Mouse (Mus musculus): ENCODE results near the gene Gm20388. TPM values are rescaled to one million over a fixed set of nuclear protein-coding genes. Genes with fewer than 3 reads are reported as not detected.

Gene Gm20388
- polyA plus RNA-seq, 1 experiment from 2014 or later: 3.6 TPM

DNA sequence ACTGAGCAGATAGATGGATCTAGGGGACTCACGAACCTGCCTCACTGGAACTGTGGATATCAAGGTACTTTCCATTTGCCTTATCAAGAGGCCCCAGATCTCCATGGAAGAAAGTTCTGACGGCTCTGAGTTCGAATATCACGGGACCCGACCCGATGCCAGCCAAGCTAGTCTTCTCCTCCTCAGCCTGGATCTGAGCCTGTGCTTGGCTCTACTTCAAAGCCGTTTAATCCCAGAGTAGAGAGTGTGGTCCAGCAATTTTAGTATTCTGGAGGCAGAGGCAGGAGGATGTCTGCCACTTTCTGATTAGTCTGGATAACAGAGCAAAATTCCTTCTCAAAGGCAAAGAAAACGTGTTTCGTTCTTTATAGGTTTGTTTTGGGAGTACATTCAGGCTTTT, 1024.0 kb downstream of the Gm20388 start:
- DNase-seq (ENCODE audit: low spot score): no peak
- no peaks in the 10 kb centered on the region for H3K36me3 ChIP-seq (replicated peaks)
- no peak overlapping the region for H3K27ac ChIP-seq (replicated peaks)
- H3K4me3 ChIP-seq: no peak overlapping the region
- no peaks in the 10 kb centered on the region for H3K9me3 ChIP-seq
- H3K27me3 ChIP-seq (replicated peaks; ENCODE audit: low read depth, poor library complexity, severe bottlenecking): peaks cover 90% of the 10 kb centered on the region
- WGBS: 90% methylated on average over 9 of the region's 9 CpGs
- peaks cover 67% of the 10 kb centered on the region for H3K4me1 ChIP-seq

DNA sequence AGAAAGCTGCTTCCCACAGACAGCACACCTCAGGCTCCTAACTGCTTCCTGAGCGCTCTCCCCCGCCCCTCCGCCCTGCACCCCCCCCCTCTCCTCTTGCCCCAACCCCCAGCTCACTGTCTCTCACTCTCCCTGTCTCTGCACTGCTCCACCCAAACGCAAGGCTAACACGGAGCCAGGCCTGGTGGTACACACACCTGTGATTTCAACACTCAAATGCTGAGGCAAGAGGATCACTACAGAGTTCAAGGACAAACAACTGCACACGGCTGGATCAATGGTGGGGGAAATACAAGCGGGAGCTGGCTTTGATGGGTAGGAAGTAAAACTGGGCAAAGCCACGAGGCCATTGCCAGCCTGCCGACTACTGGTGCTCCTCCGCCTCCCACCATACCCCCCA, 1026.0 kb downstream of the Gm20388 start:
- no peak for DNase-seq (ENCODE audit: low spot score)
- Histone ChIP-seq H3K27me3 (replicated peaks; ENCODE audit: low read depth, poor library complexity, severe bottlenecking) (peaks cover 92% of the 10 kb centered on the region), H3K36me3 (replicated peaks) (no peaks in the 10 kb centered on the region), H3K4me3 (no peak overlapping the region), H3K4me1 (peaks cover 68% of the 10 kb centered on the region), H3K27ac (replicated peaks) (peak overlapping the region; percentile 25), H3K9me3 (no peaks in the 10 kb centered on the region)
- WGBS: 58% methylated on average over 10 of the region's 10 CpGs

DNA sequence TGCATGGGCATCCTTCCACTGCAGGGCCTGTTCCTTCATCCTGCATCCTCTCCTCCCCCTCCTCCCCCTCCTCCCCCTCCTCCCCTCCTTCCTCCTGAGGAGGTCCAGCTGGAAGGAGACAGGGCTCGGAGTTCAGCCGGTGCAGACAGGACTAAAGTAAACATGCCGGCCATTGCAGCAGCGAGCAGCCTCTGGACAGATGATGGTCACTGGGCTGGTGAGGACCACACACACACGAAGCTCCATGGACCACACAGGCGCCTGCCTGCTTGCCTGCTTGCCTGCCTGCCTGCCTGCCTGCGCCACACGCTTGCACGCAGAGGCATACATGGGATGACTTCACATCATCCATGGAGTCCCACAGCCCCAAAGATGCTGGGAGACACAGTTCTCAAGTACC, 1026.8 kb downstream of the Gm20388 start:
- peak; percentile 70 for DNase-seq (ENCODE audit: low spot score)
- Histone ChIP-seq H3K36me3 (replicated peaks) (no peaks in the 10 kb centered on the region), H3K9me3 (no peaks in the 10 kb centered on the region), H3K4me3 (no peak overlapping the region), H3K27me3 (replicated peaks; ENCODE audit: low read depth, poor library complexity, severe bottlenecking) (peaks cover 92% of the 10 kb centered on the region), H3K4me1 (peaks cover 60% of the 10 kb centered on the region), H3K27ac (replicated peaks) (peak overlapping the region; percentile 25)
- WGBS: 36% methylated on average over 9 of the region's 9 CpGs

DNA sequence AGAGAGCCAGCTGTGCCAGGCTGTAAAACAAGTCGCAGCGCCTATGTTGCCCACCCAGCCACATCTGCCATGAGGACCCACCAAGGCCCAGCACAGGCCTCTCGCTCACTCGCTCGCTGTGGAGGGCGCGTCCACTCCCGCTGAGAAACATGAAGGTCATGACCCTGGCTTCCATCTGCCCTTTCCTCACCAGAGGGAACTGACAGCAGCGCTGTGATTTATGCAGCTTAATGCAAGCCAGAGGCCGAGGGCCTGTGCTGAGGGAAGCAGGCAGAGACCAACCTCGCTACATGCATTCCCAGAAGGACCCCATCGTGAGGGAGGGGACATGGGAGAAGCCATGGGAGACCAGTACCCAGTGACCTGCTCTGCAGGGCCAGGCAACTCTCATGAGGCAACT, 1029.6 kb downstream of the Gm20388 start:
- H3K27me3 ChIP-seq (replicated peaks; ENCODE audit: low read depth, poor library complexity, severe bottlenecking): peaks cover 96% of the 10 kb centered on the region
- peak overlapping the region; percentile 45 for H3K27ac ChIP-seq (replicated peaks)

DNA sequence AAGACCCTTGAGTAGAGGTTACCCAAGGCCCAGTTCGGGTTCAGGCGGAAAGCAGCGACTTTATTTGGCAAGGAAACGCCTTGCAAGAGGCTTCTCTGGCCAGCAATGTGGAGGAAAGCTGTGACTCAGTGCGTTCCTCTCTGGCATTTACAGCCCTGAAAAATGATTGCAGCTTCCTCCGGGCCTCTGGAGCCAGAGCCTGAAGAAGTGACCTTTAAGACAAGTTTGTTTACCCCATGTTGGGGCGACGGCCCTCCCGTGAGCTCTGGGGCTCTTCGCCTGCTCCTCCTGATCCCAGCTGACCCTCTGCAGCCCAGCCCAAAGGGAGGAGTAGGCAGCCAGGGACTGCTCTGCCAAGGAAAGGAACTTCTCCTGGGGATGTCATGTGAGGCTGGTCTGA, 1036.6 kb downstream of the Gm20388 start:
- H3K4me3 ChIP-seq: no peak overlapping the region
- 69% methylated on average over 10 of the region's 10 CpGs for WGBS
- no peak for DNase-seq (ENCODE audit: low spot score)
- no peak overlapping the region for H3K27ac ChIP-seq (replicated peaks)
- no peaks in the 10 kb centered on the region for H3K9me3 ChIP-seq
- no peaks in the 10 kb centered on the region for H3K36me3 ChIP-seq (replicated peaks)
- H3K27me3 ChIP-seq (replicated peaks; ENCODE audit: low read depth, poor library complexity, severe bottlenecking): peaks cover 93% of the 10 kb centered on the region
- H3K4me1 ChIP-seq: peaks cover 56% of the 10 kb centered on the region

More for the DNA sequence above, 1029.6 kb downstream of the Gm20388 start:
- Histone ChIP-seq H3K36me3 (replicated peaks) (no peaks in the 10 kb centered on the region), H3K9me3 (no peaks in the 10 kb centered on the region), H3K4me3 (no peak overlapping the region), H3K4me1 (peaks cover 59% of the 10 kb centered on the region)
- 22% methylated on average over 12 of the region's 12 CpGs for WGBS
- peak; percentile 64 for DNase-seq (ENCODE audit: low spot score)

DNA sequence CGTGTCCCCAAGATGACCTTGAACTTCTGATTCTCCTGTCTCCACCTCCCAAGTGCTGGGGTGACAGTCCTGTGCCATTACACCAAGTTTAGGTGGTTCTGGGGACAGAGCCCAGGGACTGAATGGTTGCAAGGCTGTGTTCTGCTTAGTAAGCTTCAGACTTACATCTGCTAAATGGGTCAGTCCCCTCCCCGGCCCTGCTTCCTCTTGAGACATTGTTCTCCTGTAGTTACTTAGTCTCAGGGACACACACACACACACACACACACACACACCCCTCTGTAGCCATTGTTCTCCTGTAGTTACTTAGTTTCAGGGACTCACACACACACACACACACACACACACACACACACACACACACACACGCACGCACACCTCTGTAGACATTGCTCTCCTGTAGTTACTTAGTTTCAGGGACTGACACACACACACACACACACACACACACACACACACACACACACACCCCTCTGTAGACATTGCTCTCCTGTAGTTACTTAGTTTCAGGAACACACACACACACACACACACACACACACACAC, 1037.5 kb downstream of the Gm20388 start:
- Histone ChIP-seq H3K36me3 (replicated peaks) (no peaks in the 10 kb centered on the region), H3K27ac (replicated peaks) (peak overlapping the region; percentile 48), H3K9me3 (no peaks in the 10 kb centered on the region), H3K27me3 (replicated peaks; ENCODE audit: low read depth, poor library complexity, severe bottlenecking) (peaks cover 93% of the 10 kb centered on the region), H3K4me1 (peaks cover 59% of the 10 kb centered on the region), H3K4me3 (0 out of 2 replicates have a peak overlapping the region, but pooled peaks have one; percentile 15)
- 80% methylated on average over 4 of the region's 4 CpGs for WGBS
- DNase-seq (ENCODE audit: low spot score): no peak

DNA sequence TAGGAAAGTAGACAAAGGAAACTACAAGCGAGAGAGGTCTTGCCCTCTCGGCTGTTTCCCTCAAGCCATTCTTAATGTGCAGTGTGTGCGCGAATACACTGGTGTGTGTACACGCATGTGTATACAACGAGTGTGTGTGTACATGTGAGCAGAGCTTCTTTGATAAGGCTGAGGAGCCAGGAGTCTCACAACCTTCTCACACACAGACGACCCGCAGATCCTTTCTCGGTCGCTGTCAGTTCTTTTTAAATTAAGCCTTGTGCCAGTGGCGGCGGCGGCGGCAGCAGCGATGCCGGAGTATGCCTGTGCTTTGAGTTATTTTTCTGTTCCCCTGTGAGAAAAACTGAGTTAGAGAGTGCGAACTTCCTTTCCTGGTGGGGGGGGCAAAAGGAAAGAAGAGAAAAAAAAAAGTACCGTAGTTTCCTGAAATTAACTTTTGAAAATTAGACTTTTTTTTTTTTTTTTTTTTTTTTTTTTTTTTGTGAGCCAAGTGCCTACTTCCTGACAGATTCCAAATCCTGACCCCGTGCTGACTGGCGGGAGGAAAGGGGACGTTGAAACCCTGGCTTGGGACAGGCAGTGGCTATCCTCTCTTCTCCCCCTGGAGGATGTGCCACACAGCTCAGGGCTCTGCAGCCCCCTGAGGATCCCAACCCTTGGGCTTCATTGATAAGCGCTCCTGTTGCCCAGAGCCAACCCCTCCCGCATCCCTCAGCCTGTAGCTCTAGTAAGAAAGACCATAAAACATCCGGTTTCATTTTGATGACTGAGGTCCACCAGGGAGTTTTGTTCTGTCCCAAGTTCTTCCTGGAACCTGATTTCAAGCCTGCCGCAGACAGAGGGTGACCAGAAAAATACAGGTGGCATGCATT, 1038.2 kb downstream of the Gm20388 start:
- peak; percentile 51 for DNase-seq (ENCODE audit: low spot score)
- peaks cover 59% of the 10 kb centered on the region for H3K4me1 ChIP-seq
- H3K9me3 ChIP-seq: no peaks in the 10 kb centered on the region
- H3K36me3 ChIP-seq (replicated peaks): no peaks in the 10 kb centered on the region
- H3K4me3 ChIP-seq: 0 out of 2 replicates have a peak overlapping the region, but pooled peaks have one; percentile 15
- 36% methylated on average over 25 of the region's 25 CpGs for WGBS
- peaks cover 93% of the 10 kb centered on the region for H3K27me3 ChIP-seq (replicated peaks; ENCODE audit: low read depth, poor library complexity, severe bottlenecking)
- peak overlapping the region; percentile 48 for H3K27ac ChIP-seq (replicated peaks)

DNA sequence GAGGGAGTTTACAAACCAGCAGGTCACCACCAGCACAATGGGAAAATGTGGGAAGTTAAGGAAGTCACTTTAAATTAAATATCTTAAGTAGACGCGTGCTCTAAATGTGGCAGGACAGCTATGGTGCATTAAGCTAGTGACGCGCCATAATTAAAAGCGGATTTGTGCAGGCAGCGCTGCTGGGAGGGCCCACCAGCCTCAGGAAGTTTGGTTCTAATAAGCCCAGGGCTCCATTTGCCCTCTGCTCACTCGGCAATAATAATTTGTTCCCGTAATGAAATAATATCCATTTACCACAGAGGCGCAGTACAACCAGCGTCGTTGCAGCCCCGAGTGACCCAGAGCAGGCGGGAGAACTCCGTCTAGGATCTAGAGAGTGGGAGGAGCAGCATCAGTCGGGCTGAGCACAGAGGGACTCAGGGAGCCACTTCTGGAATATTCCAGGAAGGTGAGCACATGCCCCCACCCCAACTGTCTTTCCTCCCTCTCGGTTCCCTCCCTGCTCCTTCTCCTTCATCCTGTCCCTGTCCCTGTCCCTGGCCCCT, 1040.1 kb downstream of the Gm20388 start:
- Histone ChIP-seq H3K27me3 (replicated peaks; ENCODE audit: low read depth, poor library complexity, severe bottlenecking) (peaks cover 97% of the 10 kb centered on the region), H3K4me3 (0 out of 2 replicates have a peak overlapping the region, but pooled peaks have one; percentile 15), H3K4me1 (peaks cover 59% of the 10 kb centered on the region), H3K9me3 (no peaks in the 10 kb centered on the region), H3K36me3 (replicated peaks) (no peaks in the 10 kb centered on the region), H3K27ac (replicated peaks) (peak overlapping the region; percentile 65)
- peak; percentile 72 for DNase-seq (ENCODE audit: low spot score)
- 30% methylated on average over 16 of the region's 16 CpGs for WGBS

DNA sequence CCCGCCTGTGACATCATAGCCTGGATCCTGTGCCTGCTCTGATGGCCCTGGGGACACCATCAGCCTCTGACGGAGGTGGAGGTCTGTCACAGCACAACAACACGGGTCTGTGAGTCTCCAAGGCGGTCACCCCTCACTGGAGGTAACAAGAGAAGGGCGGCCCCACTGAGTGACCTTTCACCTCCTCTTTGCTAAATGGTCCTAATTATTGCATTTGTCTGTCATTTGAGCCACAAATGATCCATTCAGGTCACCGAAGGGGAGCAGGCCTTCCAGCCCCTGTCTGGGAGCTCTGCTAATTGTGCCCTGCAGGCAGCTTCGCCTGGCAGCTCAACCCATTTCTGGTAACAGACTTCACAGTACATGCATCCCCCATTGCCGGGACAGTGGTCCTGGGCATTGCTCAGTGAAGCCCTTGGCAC, 1048.8 kb downstream of the Gm20388 start:
- Histone ChIP-seq H3K4me3 (peak overlapping the region; percentile 24), H3K27ac (replicated peaks) (peak overlapping the region; percentile 10; the same call in 1 of the 2 replicates), H3K36me3 (replicated peaks) (no peaks in the 10 kb centered on the region), H3K4me1 (peaks cover 52% of the 10 kb centered on the region), H3K9me3 (no peaks in the 10 kb centered on the region; the same call in 1 of the 2 replicates), H3K27me3 (replicated peaks; ENCODE audit: low read depth, poor library complexity, severe bottlenecking) (peaks cover 100% of the 10 kb centered on the region)
- 5% methylated on average over 8 of the region's 8 CpGs for WGBS
- peak; percentile 84 for DNase-seq (ENCODE audit: low spot score)

DNA sequence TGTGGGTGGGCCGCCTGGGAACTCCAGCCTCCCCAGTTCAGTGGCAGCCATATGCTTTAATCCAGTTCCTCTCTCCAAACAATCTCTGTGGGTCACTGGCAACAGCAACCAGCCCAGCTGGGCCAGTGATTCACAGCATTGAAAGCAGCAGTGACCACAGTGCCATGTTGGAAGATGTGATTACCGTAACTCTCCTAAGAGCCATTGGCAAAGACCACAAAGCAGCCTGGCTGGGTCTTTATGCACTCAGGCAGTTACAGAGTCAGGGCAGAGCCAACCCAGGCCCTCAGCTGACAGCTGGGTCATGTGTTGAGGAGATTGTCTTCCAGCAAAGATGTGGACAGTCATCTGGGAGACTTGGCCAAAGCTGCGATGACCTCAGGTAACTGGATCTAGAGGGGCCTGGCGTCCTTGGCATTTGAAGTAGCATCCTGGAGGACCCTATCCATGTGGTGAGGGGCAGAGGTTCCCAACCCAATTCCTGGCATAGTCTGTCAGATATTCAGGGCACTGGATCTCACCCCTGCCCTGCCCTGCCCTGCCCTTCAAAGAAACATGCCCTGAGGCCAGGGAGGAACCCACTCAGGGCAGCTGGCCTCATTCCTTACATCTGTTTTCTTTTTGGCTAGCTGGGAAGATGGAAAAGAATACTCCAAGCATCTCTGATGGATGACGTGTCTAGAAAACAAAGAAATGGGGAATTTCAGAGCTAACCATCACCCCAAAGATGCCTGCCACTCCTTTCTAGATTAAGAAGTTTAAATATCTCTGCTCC, 1052.2 kb downstream of the Gm20388 start:
- H3K36me3 ChIP-seq (replicated peaks): no peaks in the 10 kb centered on the region
- H3K9me3 ChIP-seq: no peaks in the 10 kb centered on the region; the same call in 1 of the 2 replicates
- H3K4me1 ChIP-seq: peaks cover 51% of the 10 kb centered on the region
- 76% methylated on average over 5 of the region's 5 CpGs for WGBS
- no peak overlapping the region for H3K4me3 ChIP-seq
- DNase-seq (ENCODE audit: low spot score): no peak
- H3K27ac ChIP-seq (replicated peaks): no peak overlapping the region
- peaks cover 98% of the 10 kb centered on the region for H3K27me3 ChIP-seq (replicated peaks; ENCODE audit: low read depth, poor library complexity, severe bottlenecking)

DNA sequence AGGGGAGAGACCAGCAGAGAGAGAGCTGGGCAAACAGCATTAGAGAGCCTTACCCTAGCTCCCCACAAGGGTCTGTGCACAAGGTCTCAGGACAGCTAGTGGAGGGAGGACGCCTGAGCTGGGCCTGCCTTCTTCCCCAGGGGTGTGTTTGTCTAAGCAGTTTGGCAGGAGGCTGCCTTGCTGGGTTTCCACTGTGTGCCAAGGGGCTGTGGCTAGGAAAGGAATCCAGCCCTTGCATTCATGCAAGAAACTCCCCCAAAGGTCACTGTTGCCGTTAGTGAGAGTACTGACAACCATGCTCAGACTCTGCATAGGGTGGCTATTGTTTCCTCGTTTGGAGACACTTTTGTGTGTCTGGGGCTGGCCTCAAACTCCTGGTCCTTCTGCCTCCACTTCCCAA, 1055.9 kb downstream of the Gm20388 start:
- H3K4me3 ChIP-seq: no peak overlapping the region
- peaks cover 28% of the 10 kb centered on the region; the same call in 1 of the 2 replicates for H3K4me1 ChIP-seq
- 18% methylated on average over 3 of the region's 3 CpGs for WGBS
- H3K9me3 ChIP-seq: no peaks in the 10 kb centered on the region; the same call in 1 of the 2 replicates
- H3K27me3 ChIP-seq (replicated peaks; ENCODE audit: low read depth, poor library complexity, severe bottlenecking): peaks cover 98% of the 10 kb centered on the region
- no peaks in the 10 kb centered on the region for H3K36me3 ChIP-seq (replicated peaks)
- DNase-seq (ENCODE audit: low spot score): no peak
- no peak overlapping the region for H3K27ac ChIP-seq (replicated peaks)

DNA sequence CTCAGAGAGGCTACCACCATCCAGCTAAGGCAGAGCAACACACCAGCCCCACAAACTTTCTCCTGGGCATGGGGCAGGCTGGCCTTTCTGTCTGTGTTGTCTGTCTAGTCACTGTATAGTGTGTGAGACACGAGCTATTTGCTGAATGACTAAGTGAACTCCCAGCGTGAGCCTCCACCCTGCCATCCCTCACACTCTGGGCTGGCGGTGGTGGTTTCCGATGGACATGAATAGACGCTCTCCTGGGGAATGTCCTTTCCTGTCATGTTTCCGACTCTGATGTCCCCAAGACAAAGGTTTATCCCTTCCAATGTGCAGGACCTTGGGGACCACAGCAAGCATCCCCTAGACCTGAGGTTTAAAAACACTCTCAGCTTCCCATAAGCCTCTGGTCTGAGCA, 1057.7 kb downstream of the Gm20388 start:
- Histone ChIP-seq H3K27ac (replicated peaks) (no peak overlapping the region), H3K27me3 (replicated peaks; ENCODE audit: low read depth, poor library complexity, severe bottlenecking) (peaks cover 98% of the 10 kb centered on the region), H3K36me3 (replicated peaks) (no peaks in the 10 kb centered on the region), H3K4me1 (peaks cover 34% of the 10 kb centered on the region), H3K4me3 (no peak overlapping the region), H3K9me3 (no peaks in the 10 kb centered on the region; the same call in 1 of the 2 replicates)
- DNase-seq (ENCODE audit: low spot score): no peak
- WGBS: 55% methylated on average over 6 of the region's 6 CpGs

Data from embryonic facial prominence, embryonic 10.5 days (tissue).